Mouse (Mus musculus) cerebellum, adult 9-11 months (tissue): ENCODE results near the gene Actr3b.
"Not testable (repeated sequence)": the region's sequence is repeated elsewhere in the genome, so short reads cannot be mapped to it uniquely, and the experiment has no call there.

Experiments used
- DNase-seq: peaks from one replicate; pipeline ENCODE4 v3.0.0; 2022

Gene Actr3b

DNA sequence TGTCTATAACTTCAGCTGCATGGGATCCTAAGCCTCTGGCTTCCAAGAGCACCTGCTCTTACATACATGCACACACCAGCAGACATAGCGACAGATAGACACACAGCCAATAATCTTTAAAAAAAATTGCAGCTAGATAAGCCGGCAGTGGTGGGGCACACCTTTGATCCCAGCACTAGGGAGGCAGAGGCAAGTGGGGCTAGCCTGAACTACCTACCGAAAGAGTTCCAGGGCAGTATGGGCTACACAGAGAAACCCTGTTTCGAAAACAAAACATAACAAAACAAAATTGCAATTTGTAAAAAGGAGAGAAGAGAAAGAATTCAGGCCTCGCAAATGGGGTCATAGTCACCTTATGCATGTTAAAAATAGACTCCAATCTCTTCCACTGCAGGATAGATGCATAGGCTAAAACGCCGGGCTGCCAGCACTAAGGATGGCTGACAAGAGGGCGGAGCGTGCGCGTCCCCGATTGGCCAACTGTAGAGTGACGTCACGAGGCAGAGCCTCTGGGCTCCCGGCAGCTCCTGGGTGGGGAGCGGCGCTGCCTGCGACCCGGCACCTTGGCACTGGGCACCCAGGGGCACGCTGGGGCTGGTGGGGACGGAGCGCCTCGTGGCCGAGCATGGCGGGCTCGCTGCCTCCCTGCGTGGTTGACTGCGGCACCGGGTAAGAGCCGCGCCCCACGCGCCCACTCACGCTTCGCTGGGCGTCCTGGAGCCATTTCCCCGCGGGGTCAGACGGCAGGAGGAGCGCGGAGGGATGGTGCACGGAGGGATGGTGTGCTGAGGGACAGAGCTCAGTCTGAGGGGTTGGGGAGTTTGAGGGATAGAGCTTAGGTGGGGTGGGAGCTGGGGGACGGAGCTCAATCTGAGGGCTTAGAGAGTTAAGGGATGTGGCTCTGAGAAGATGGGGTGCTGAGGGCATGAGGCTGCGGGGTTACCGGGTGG lies at the start of gene Actr3b:
TSS of gene Actr3b (plus strand) at position 538 of the 950 bp plus-strand sequence.
- peak; percentile 95 for DNase-seq

DNA sequence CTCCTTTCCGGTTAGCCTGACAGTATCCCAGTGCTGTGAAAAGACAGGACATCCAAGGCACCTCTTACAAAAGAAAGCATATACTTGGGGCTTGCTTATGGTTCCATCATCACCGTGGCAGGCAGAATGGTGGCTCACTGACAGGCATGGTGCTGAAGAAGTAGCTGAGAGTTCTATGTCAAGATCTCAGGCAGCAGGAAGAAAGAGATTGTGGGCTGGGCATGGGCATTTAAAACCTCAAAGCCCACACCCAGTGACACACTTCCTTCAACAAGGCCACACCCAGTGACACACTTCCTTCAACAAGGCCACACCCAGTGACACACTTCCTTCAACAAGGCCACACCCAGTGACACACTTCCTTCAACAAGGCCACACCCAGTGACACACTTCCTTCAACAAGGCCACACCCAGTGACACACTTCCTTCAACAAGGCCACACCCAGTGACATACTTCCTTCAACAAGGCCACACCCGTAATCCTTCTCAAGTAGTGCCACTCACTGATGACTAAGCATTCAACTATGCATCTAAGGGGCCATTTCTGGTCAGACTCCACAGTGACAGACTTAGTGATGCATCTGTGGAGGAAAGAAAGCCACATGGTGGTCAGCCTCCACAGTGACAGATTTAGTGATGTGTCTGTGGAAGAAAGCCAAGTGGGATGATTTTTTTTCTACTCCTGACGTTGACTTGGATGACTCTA lies 46.6 kb upstream of the Actr3b start:
- not testable (repeated sequence) for DNase-seq

DNA sequence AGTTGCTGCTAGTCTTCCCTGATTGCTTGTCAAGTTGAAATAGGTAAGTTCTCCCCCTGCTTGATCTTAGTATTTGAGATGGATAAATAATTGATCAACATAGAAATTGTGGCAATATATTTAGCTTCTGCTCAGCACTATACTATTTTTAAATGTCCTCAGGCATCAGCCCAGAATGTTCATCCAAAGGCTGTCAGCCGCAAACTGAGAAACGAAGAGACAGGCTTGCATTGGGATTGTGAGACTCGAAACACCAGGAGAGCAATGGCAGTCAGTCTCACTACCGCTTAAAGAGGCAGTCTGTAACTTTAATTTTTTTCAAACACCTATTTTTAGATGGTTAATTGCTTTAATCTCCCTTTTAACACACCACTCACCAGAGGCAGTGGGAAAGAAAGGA lies 40.4 kb upstream of the Actr3b start:
- DNase-seq, result no peak

DNA sequence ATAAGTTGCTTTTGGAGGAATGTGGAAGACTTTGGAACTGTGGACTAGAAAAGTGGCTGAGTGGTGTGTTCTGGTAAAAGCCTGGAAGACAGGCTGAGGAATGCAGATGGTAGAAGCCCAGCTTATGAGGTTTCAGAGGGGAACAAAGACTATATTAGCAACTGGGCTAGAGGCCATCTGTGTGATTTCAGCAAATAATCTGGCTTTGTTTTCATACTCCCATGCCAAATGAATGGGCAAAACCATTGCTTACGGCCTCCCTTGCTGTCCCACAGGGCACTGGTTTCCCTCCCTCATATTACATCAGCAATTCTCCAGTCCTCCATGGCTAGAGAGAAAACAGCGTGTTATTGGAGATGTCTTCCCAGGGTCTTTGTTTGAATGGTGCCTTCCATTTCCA lies 36.8 kb upstream of the Actr3b start:
- DNase-seq, result no peak

DNA sequence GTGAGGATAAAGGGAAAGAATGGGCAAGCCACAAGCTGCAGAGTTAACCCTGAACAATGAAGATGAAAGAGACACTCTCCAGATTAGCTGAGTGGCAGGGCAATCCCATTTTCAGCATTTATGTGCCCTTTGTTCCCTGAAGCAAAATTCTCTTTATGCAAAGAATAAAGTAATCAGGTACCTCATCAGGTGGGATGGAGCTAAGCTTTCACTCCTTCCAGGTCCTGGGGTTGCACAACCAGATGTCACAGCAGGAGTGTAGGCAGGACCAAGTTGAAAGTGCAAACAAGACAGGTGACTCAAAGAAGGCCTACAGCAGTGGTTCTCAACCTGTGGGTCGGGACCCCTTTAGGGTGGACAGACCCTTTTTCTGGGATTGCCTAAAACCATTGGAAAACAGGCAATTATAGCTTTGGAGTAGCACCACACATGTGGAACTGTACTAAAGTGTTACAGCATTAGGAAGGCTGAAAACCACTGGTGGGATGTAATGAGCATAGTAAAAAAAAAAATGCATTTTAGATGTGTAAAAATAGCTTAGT lies 35.6 kb upstream of the Actr3b start:
- no peak for DNase-seq

DNA sequence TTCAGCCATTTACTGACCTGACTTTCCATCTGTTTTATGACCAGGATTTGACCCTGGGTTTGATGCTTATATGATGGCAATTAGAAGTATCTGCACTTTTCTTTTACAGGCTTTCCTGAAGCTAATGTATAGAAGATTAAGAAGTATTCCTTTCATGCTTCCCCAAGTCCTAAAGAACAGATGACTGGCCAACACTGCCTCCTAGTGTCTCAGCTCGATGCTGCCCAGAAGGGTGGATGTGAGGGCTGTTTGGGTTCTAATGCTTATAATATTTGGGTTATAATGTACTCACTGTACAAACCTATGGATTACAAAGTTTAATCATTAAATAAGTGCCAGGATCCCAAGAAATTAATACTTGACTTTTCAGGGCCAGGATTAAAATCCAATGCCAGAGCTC lies 25.5 kb upstream of the Actr3b start:
- DNase-seq, result peak; percentile 49

DNA sequence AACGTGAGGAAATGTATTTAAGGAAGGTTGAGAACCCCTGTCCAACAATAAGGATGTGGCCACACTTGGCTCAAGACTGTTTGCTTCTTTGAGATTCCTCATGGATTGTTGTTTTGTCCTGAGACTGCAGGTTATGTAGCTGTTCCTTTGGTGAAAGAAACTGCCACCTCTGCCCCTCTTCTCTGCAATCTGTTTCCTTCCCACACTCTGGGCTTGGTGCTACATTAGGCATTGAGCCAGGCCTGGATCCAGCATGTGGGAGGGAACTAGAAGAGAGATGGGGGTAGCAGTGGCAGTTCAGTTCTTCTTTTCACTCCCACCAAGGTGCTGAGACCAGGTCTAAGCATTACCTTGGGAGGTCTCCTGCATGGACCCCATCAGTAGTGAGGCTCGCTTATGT lies 23.9 kb upstream of the Actr3b start:
- DNase-seq, result no peak

DNA sequence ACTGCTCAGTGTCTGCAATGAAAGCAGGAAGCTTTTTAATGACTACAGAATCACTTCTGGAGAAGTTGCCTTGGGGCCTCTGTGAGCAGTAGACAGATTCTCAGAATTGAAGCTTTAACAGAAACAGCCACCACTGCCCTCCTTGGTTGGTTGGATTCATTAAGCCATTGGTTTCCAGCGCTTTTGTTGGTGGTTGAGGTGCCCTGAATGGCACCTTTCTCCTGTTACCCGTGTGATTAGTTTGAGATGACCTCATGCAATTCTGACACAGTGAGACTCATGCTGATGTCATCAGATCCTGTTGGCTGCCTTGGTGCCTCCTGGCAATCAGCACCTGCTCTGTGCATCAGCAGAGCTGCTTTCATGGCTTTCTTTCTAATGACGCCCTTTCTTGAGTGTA lies 21.3 kb upstream of the Actr3b start:
- no peak for DNase-seq

DNA sequence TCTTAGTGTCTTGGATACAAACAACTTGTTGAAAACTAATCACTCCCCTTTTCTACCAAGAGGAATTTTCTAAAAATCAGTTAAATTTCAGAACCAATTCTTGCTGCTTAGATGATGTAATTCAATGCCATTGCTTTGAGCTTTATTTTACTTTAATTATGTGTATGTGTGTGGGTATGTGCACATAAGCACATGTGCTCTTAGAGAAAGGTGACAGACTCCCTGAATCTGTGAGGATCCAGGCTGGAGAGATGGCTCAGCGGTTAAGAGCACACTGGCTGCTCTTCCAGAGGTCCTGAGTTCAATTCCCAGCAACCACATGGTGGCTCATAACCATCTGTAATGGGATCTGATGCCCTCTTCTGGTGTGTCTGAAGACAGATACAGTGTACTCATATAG lies 20.9 kb upstream of the Actr3b start:
- not testable (repeated sequence) for DNase-seq

DNA sequence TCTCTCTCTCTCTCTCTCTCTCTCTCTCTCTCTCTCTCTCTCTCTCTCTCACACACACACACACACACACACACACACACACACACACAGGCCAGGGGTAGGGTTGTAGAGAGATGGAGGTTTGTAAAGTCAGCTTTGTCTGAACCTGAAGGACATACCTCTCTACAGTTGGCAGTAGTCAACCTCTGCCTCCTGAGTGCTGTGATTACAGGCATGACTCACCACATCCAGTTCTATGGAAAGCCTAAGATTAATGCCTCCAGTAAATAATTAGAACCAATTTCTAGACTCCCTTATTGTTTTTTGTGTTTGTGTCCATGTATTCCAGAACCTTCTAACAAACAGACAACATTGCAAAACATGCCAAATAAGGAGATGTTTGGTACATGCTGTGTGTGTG lies 11.9 kb upstream of the Actr3b start:
- DNase-seq, result no peak

DNA sequence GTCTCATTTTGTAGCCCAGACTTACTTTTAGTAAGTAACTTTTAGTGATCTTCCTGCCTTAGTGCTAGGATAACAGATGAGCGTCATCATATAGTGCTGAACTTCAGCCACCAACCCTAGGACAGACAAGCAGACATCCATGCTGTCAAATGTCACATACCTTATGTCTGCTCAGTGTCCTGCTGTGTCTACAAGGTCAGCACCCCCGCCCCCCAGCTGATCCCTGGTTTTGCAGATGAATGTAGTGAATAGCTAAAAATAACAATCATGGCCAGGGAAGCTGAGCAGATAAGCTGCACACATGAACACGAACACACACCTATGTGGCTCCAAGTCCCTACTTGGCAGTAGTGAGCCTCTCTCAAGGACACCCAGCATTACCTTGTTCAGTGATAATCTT lies 11.2 kb upstream of the Actr3b start:
- DNase-seq, result no peak

DNA sequence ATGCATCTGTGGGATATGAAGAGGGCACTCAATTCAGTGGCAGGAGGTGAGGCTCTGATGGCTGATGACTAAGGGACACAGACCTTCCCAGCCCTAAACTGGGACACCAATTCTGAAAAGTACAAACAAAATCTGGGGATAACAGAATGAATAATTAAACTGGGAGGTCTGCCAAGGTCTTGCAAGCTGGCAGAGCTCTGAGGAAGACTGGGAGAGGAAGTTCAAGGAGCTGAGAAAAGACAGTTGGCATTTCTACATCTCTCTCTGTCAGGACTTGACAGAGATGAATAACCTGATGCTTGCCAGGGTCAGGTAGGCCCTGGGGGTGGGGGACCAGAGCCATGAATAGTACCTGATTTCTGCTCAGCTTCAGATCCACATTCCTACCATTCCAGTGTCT lies 8.2 kb upstream of the Actr3b start:
- peak; percentile 51 for DNase-seq

DNA sequence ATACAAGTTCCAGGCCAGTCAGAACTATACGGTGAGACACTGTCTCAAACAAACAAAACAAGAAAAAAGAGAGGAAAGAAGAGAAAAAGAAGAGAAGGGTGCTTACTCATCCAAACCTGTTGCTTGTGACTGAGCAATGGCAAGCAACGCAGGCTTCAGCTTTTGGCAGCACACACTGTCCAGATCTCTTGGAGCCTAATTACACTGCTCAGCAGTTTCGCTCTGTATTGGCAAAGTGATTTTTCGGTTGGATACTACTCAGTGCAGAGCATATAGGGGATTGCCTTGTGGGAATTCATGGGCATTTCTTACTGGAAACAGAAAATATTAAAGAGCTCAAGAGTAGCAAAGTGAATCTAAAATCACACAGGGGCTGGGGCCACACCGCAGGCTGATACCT lies 6.9 kb upstream of the Actr3b start:
- DNase-seq, result peak; percentile 58

DNA sequence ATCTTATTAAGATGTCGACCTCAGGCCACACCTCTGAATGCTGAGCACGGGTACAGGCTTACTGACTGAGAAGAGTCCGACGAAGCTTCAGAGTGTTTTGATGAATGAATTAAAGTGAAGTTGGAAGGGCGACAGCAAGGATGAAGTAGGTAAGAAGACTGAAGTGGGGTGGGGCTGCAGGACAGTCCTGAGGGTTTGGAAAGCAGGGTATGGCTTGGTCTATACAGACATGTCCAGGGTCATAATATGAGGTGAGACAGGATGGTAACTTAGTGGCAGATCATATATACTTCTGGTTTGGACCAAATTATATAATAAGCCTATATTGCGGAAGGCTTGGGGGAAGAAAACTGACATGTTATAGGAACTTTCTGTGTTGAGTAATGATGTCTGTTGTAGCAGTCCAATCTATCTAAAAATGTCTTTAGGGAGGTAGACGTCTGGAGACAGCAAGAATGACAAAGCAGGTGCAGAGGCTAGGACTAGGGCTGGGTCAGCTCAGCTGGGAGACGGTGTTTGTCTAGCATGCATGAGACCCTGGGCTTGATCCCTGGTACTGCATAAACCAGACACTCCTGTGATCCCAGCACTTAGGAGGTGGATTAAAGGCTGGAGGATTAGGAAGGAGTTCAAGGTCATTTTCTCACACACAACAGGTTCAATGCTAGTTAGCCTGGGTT lies 6.1 kb upstream of the Actr3b start:
- DNase-seq, result no peak

DNA sequence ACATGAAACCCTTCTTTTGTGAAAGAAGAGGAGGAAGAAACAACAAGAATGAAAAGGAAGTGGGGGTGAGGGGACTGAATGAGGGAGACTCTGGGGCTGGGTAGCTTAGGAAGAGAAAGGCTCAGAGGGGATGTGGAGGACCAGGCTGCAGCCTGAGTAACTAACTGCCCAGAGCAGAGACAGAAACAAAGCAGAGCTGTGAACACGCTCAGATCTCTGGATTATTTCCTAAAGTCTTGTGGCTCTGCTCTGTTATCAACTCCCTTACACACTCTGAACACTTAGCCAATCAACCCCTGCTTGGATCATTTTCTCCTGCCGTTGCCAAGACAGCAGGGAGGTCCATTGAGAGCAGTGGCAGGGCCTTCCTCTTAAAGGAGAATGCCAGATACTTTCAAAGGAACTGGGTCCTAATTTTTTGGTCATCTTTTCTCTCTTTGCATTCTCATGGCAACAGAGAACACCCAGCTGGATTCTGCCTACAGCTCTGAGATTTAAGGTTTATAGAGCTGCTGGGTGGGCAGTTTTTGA lies 5.5 kb upstream of the Actr3b start:
- no peak for DNase-seq

DNA sequence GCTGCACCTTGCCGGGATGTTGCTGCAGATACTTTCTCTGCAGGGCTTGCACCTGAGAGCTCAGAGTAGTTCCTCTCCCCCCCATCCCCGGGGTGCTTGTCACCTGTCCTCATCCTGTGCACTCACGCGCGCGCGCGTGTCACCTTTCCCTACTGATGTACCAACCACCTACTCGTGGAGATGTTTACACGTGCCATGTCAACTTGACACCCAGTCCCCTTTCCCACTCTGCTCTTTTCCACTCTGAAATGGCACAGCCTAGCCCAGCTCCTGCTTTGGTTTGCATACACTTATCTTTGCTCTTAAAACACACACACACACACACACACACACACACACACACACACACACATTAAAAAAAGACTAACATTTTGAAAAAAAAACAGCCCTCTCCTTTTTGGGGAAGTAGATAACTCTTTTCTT lies 624 bp downstream of the Actr3b start:
- DNase-seq, result peak; percentile 65

DNA sequence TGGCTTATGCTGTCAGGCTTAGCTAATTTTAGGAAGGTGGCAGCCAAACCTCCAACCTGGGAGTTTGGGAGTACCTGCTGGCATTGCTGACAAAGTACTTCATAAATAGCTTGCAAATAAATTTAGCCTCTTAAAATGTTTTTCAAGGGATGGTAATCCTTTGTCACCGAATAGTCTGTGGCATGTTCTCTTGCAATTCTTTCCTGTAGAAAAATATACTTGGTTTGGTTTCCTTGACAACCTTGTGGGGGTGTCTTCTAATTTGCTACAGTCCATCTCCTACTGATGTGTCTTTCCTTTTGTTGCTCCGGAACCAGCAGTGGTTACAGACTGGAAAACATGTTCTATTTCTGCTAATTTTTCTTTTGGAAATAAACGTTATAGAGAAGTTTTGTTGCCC lies 1.1 kb downstream of the Actr3b start:
- no peak for DNase-seq

DNA sequence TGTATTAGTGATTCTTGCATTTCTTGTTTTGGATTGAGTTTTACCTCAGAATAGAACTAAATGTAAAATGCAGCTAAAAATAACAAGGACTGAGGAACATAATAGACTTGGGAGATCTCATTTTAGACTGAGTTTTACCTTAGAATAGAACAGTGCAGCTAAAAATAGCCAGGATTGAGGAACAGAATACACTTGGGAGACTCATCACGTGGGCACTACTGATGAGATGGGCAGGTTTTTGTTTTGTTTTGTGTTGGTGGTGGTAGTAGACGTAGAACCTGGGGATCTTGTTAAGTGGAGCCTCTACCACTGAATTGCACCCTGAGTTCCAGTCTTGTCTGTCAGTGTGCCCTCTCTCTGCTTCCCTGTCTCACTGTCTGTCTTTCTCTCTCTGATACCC lies 2.1 kb downstream of the Actr3b start:
- DNase-seq, result no peak

DNA sequence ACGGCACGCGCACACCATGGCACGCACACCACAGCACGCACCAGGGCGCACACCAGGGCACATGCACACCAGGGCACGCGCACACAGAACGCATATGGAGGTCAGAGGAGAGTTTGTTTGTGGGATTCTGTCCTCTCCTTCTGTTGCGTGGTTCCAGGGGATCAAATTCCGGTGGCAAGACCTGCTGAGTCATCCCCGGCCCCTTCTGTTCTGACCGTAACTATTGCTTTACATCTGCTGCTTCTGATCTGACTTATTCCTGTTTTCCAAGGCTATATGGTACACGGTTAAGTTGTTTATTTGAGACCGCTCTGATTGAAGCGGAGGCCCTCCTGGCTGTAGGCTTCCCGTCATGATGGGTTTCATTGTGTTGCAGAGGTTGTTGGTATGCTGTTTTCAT lies 9.2 kb downstream of the Actr3b start:
- DNase-seq, result no peak

DNA sequence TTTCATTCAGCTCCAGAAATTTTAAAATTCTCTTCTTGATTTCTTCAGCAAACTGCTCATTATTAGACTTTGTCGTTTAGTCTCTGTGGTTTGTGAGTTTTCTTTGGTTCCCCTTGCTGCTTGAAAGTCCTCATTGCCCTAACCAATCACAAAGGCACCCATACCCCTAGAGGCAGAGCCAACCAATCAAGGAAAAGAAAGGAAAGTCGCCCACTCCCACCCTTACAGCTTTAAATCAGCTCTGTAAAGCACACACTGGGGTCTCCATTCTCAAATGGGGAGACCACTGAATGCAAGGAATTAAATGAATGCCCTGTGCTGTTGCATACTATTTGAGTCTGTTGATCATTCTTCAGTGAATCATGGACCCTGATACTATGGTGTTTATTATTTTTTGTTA lies 9.6 kb downstream of the Actr3b start:
- no peak for DNase-seq

DNA sequence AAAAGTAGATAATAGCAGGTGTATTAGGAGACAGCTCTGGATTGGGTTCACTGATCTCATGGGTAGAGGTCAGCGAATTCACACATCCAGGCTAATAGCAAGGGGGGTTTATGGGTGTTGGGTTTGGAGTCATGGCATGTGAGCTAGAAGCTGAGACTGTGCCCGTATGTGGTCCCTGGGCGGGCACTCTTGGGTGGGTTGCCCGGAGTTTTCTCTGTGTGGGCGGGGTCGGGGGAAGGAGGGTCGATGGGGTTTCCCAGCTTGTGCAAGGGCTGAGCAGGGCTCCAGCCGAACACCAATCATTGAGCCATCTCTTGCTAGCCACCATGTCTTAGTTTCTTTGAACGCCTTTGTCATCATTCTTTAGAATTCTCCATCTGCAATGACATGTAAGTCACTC lies 12.7 kb downstream of the Actr3b start:
- no peak for DNase-seq

DNA sequence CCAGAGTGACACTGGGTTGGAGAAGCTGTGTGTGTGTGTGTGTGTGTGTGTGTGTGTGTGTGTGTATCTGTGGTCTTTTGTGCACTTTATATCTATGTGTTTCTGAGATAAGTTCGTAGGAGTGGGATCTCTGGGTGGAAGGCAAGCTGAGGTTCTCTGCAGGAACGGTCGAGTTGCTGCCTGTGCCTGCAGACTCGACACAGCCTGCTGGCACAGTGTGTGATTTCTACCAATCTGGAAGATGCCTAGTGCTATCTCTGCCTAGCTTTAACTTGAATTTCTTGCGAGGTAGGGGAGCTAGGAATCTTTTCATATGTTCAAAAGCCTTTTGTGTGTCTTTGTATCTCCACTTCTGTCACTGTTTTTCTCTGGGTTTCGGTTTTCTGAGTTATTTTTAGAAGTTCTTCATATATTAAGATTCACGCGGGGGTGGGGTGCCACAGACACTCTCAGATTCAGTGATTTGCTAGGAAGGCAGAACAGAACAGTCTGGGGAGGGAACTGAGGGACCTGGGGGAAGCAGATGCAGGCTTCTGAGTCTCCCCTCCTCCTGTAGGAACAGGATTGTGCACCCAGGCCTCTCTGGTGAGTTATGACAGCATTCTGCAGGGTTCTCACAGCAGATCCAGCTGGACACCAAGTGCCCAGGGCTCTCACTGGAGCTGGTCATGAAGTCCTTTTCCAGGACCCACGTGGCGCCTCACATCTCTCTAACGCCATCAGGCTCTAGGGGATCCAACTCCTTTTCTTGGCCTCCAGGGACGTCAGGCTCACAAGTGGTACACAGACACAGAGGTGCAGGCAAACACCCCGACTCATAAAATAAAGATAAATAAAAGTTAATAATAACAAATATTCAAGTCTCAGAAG lies 14.4 kb downstream of the Actr3b start:
- no peak for DNase-seq
